Mouse (Mus musculus): ENCODE results near the gene L3mbtl1.

DNA sequence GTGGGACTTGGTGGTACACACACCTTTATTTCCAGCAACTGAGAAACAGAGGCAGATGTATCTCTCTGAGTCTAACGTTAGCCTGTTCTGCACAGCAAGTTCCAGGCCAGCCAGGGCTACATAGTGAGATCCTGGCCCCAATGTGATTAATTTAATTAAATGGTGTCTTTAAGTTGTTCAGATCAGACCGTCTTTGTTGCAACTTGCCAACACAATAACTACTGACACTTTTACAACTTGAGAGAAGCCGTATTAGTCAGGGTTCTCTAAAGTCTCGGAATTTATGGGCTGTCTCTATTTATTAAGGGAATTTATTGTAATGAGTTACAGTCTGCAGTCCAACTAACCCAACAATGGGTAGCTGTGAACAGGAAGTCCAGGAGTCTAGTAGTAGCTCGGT, 19.1 kb upstream of the L3mbtl1 start:
- no peak for TF ChIP-seq ETS1 (IDR thresholded peaks at IDR 0.05; ENCODE audit: low read depth, low read length)
- TF ChIP-seq POLR2AphosphoS5 (IDR thresholded peaks at IDR 0.05; ENCODE audit: borderline replicate concordance, low read depth, low read length), result no peak
- no peak for TF ChIP-seq JUND (IDR thresholded peaks at IDR 0.05; ENCODE audit: low read depth, low read length)
- TF ChIP-seq CTCF (IDR thresholded peaks at IDR 0.05 in 2 of 3, conservative IDR thresholded peaks at IDR 0.05 in 1 of 3; ENCODE audit: control insufficient read depth in 1 of 3, insufficient read depth in 1 of 3, low read depth in 2 of 3, low read length in 3 of 3, poor library complexity in 1 of 3, severe bottlenecking in 1 of 3), result no peak
- TF ChIP-seq ZNF384 (IDR thresholded peaks at IDR 0.05; ENCODE audit: low read depth, low read length), result no peak
- no peak for TF ChIP-seq UBTF (IDR thresholded peaks at IDR 0.05; ENCODE audit: borderline replicate concordance, insufficient read depth, low read depth, low read length)

Data from MEL (cell line).